Mouse (Mus musculus) CH12.LX (cell line): ENCODE measurements around the gene Lyl1. TPM values are rescaled to one million over a fixed set of nuclear protein-coding genes. Genes with fewer than 3 reads are reported as not detected.

Source experiments
- DNase-seq: peaks from one replicate; pipeline ENCODE4 v3.0.0-alpha.2; 2013; ENCODE audit errors: extremely low read depth
- H3K27ac ChIP-seq: 2 replicates; pipeline ENCODE4 v1.5.1; 2012; ENCODE audit warnings: low read depth, mild to moderate bottlenecking, control low read depth, moderate library complexity; ENCODE audit not compliant: insufficient read depth
- H3K27me3 ChIP-seq: replicated peaks from 2 replicates; pipeline ENCODE3; 2012; ENCODE audit warnings: inconsistent platforms
- H3K36me3 ChIP-seq, 2 experiments: replicated peaks in 1 of 2; 2 replicates each; pipeline versions ENCODE3 to v1.6.1; 2012; ENCODE audit warnings: inconsistent platforms in 1 of 2, low read length in 1 of 2, mild to moderate bottlenecking in 1 of 2, mixed read lengths in 1 of 2, moderate library complexity in 1 of 2; ENCODE audit not compliant: control insufficient read depth in 1 of 2, insufficient read depth in 1 of 2
- H3K4me1 ChIP-seq, 2 experiments: 2 replicates each; pipeline ENCODE4 v1.6.1; 2012; ENCODE audit warnings: inconsistent platforms in 1 of 2, moderate library complexity in 1 of 2; ENCODE audit not compliant: insufficient read depth in 2 of 2, control insufficient read depth in 1 of 2
- H3K4me2 ChIP-seq: 2 replicates; pipeline ENCODE4 v1.6.1; 2012; ENCODE audit warnings: low read depth, mild to moderate bottlenecking, control low read depth; ENCODE audit not compliant: poor library complexity, insufficient read depth, severe bottlenecking
- H3K4me3 ChIP-seq, 3 experiments: fragments of 150-350 bp in 1 of 3; sonication (generic) in 1 of 3; replicated peaks in 1 of 3; 2 replicates each; pipeline versions ENCODE3 to v1.5.1; 2011 to 2012; ENCODE audit warnings: low read depth in 2 of 3, low read length in 2 of 3, mild to moderate bottlenecking in 2 of 3, moderate library complexity in 2 of 3, control low read depth in 1 of 3, improper control_type of control experiment in 1 of 3, inconsistent platforms in 1 of 3, mixed read lengths in 1 of 3; ENCODE audit not compliant: poor library complexity in 1 of 3
- H3K79me2 ChIP-seq: replicated peaks from 2 replicates; pipeline ENCODE4 v1.6.1; 2012; ENCODE audit warnings: mild to moderate bottlenecking, moderate library complexity; ENCODE audit not compliant: control insufficient read depth, poor library complexity, insufficient read depth, severe bottlenecking; ENCODE audit errors: extremely low read depth
- H3K9ac ChIP-seq: 2 replicates; pipeline ENCODE4 v1.6.1; 2012; ENCODE audit warnings: low read depth, mild to moderate bottlenecking, control low read depth, moderate library complexity; ENCODE audit not compliant: insufficient read depth
- H3K9me3 ChIP-seq: replicated peaks from 2 replicates; pipeline ENCODE3; 2012; ENCODE audit warnings: low read length, inconsistent platforms, mixed read lengths
- BHLHE40 ChIP-seq: IDR thresholded peaks from 2 replicates; pipeline ENCODE4 v1.6.1; 2011; ENCODE audit warnings: mild to moderate bottlenecking, low read depth, low read length, improper control_type of control experiment
- E2F4 ChIP-seq: IDR thresholded peaks from 2 replicates; pipeline ENCODE4 v1.6.1; 2011; ENCODE audit warnings: low read depth, low read length, improper control_type of control experiment; ENCODE audit not compliant: insufficient replicate concordance
- ELF1 ChIP-seq: IDR thresholded peaks from 2 replicates; pipeline ENCODE4 v1.6.1; 2014; ENCODE audit warnings: low read depth, mild to moderate bottlenecking, inconsistent platforms, low read length, improper control_type of control experiment
- EP300 ChIP-seq: IDR thresholded peaks from 2 replicates; pipeline ENCODE4 v1.6.1; 2011; ENCODE audit warnings: low read length, improper control_type of control experiment
- ETS1 ChIP-seq: conservative IDR thresholded peaks from 2 replicates; pipeline ENCODE4 v1.6.1; 2012; ENCODE audit warnings: low read depth, mild to moderate bottlenecking, inconsistent platforms, low read length, improper control_type of control experiment, moderate library complexity
- HCFC1 ChIP-seq: IDR thresholded peaks from 2 replicates; pipeline ENCODE4 v1.6.1; 2012; ENCODE audit warnings: low read depth, mild to moderate bottlenecking, inconsistent platforms, low read length, improper control_type of control experiment
- IRF4 ChIP-seq: IDR thresholded peaks from 2 replicates; pipeline ENCODE4 v1.6.1; 2014; ENCODE audit warnings: low read depth, mild to moderate bottlenecking, inconsistent platforms, low read length, improper control_type of control experiment
- JUN ChIP-seq: IDR thresholded peaks from 2 replicates; pipeline ENCODE4 v1.6.1; 2011; ENCODE audit warnings: low read depth, mild to moderate bottlenecking, low read length, improper control_type of control experiment, moderate library complexity; ENCODE audit not compliant: insufficient read depth
- JUND ChIP-seq: conservative IDR thresholded peaks from 2 replicates; pipeline ENCODE4 v1.6.1; 2011; ENCODE audit warnings: low read depth, low read length, improper control_type of control experiment
- KAT2A ChIP-seq: IDR thresholded peaks from 2 replicates; pipeline ENCODE4 v1.6.1; 2012; ENCODE audit warnings: low read length, improper control_type of control experiment, inconsistent platforms; ENCODE audit not compliant: insufficient replicate concordance
- MAFK ChIP-seq: IDR thresholded peaks from 2 replicates; pipeline ENCODE4 v1.6.1; 2011; ENCODE audit warnings: low read length, improper control_type of control experiment; ENCODE audit not compliant: insufficient replicate concordance
- MAX ChIP-seq: IDR thresholded peaks from 2 replicates; pipeline ENCODE4 v1.6.1; 2011; ENCODE audit warnings: low read length, improper control_type of control experiment
- MEF2A ChIP-seq: IDR thresholded peaks from 2 replicates; pipeline ENCODE4 v1.6.1; 2014; ENCODE audit warnings: low read depth, mild to moderate bottlenecking, inconsistent platforms, low read length, improper control_type of control experiment, borderline replicate concordance
- MXI1 ChIP-seq: IDR thresholded peaks from 2 replicates; pipeline ENCODE4 v1.6.1; 2011; ENCODE audit warnings: mild to moderate bottlenecking, low read depth, low read length, improper control_type of control experiment
- MYC ChIP-seq: IDR thresholded peaks from 2 replicates; pipeline ENCODE4 v1.6.1; 2011; ENCODE audit warnings: low read depth, mild to moderate bottlenecking, improper control_type of control experiment, low read length
- NELFE ChIP-seq: IDR thresholded peaks from 2 replicates; pipeline ENCODE4 v1.6.1; 2011; ENCODE audit warnings: low read depth, low read length, improper control_type of control experiment
- PAX5 ChIP-seq: IDR thresholded peaks from 2 replicates; pipeline ENCODE4 v1.6.1; 2012; ENCODE audit warnings: low read length, inconsistent platforms, mixed read lengths
- POLR2A ChIP-seq: IDR thresholded peaks from 2 replicates; pipeline ENCODE4 v1.6.1; 2011; ENCODE audit warnings: low read depth, mild to moderate bottlenecking, improper control_type of control experiment, low read length
- POLR2AphosphoS2 ChIP-seq: IDR thresholded peaks from 2 replicates; pipeline ENCODE4 v1.6.1; 2011; ENCODE audit warnings: low read depth, low read length, improper control_type of control experiment
- RAD21 ChIP-seq: IDR thresholded peaks from 2 replicates; pipeline ENCODE4 v1.6.1; 2011; ENCODE audit warnings: low read depth, mild to moderate bottlenecking, low read length, improper control_type of control experiment, moderate library complexity
- RCOR1 ChIP-seq: conservative IDR thresholded peaks from 2 replicates; pipeline ENCODE4 v1.6.1; 2012; ENCODE audit warnings: low read depth, mild to moderate bottlenecking, inconsistent platforms, low read length, improper control_type of control experiment
- SIN3A ChIP-seq: IDR thresholded peaks from 2 replicates; pipeline ENCODE4 v1.6.1; 2012; ENCODE audit warnings: low read length, improper control_type of control experiment, inconsistent platforms
- SMC3 ChIP-seq: IDR thresholded peaks from 2 replicates; pipeline ENCODE4 v1.6.1; 2011; ENCODE audit warnings: low read depth, low read length, improper control_type of control experiment
- TBP ChIP-seq: conservative IDR thresholded peaks from 2 replicates; pipeline ENCODE4 v1.6.1; 2011; ENCODE audit warnings: low read depth, low read length, improper control_type of control experiment
- TCF12 ChIP-seq: IDR thresholded peaks from 2 replicates; pipeline ENCODE4 v1.6.1; 2014; ENCODE audit warnings: low read depth, mild to moderate bottlenecking, inconsistent platforms, low read length, improper control_type of control experiment
- UBTF ChIP-seq: IDR thresholded peaks from 2 replicates; pipeline ENCODE4 v1.6.1; 2012; ENCODE audit warnings: low read depth, mild to moderate bottlenecking, inconsistent platforms, low read length, improper control_type of control experiment, moderate library complexity
- ZMIZ1 ChIP-seq: IDR thresholded peaks from 2 replicates; pipeline ENCODE4 v1.6.1; 2012; ENCODE audit warnings: low read depth, mild to moderate bottlenecking, inconsistent platforms, low read length, improper control_type of control experiment
- dilution Hi-C: fragments of 300-500 bp; cut with MboI; formaldehyde crosslinking; loops from 2 replicates; pipeline ENCODE4 v1.14.3; 2020; ENCODE audit warnings: low sequenced_read_pairs; ENCODE audit not compliant: extremely low pct_unique_long_range_greater_than_20kb, extremely low pct_ligation_motif_present
- in situ Hi-C: fragments of 300-500 bp; cut with MboI; formaldehyde crosslinking; loops from 3 replicates; pipeline ENCODE4 v1.14.3; 2019; ENCODE audit warnings: low sequenced_read_pairs, low pct_ligation_motif_present, low pct_unique_long_range_greater_than_20kb, mixed read lengths
- polyA plus RNA-seq: library from polyadenylated mRNA; unstranded; fragments of >175 nt; gene quantifications from 2 replicates; pipeline ENCODE4 v1.2.1, GENCODE M21; 2012; ENCODE audit warnings: low read depth; ENCODE audit not compliant: insufficient read length
- total RNA-seq, 2 experiments: library from RNA; depleted of rRNA; stranded (reverse); fragments of 300-350 nt in 1 of 2; fragments of >200 nt in 1 of 2; gene quantifications; 2 replicates each; pipeline ENCODE4 v1.2.3; 2012 to 2014

Gene Lyl1
- total and polyA plus RNA-seq, 3 experiments = 20.6 to 53.2 (median 38.5) TPM

GRCm38 (mm10) chr8:84662581-84663065 lies 38.6 kb upstream of the Lyl1 start, which contains the start of gene Ier2:
Gene Ier2 (minus strand): TSS chr8:84662852.
- Histone ChIP-seq H3K4me3 (peak within 1 kb of the TSS; percentile 68 to 97 (median 80)), H3K4me2 (peak within 1 kb of the TSS; percentile 82), H3K36me3 (peaks cover 0 to 7% of the 10 kb centered on the region in 2 experiments), H3K9me3 (no peaks in the 10 kb centered on the region), H3K27ac (peak within 1 kb of the TSS; percentile 97), H3K4me1 (peaks cover 7 to 37% of the 10 kb centered on the region in 2 experiments), H3K27me3 (no peaks in the 10 kb centered on the region), H3K9ac (peak within 1 kb of the TSS; percentile 95), H3K79me2 (peaks cover 23% of the 10 kb centered on the region)
- DNase-seq = peak; percentile 93
- TF ChIP-seq TBP (peak; percentile 98), MXI1 (no peak), BHLHE40 (peak; percentile 29; the same call in 1 of the 2 replicates), MYC (peak; percentile 54; the same call in 1 of the 2 replicates), ELF1 (peak; percentile 60), MAX (no peak), NELFE (peak; percentile 100), IRF4 (peak; percentile 41; the same call in 1 of the 2 replicates), POLR2A (peak; percentile 100), SMC3 (no peak), POLR2AphosphoS2 (peak; percentile 99), SIN3A (no peak; the same call in none of the 2 replicates), UBTF (no peak; the same call in 1 of the 2 replicates), JUND (peak; percentile 62; the same call in 1 of the 2 replicates), ZMIZ1 (peak; percentile 99), E2F4 (no peak; the same call in 1 of the 2 replicates), RCOR1 (0 out of 2 replicates have a peak, but pooled peaks have one; percentile 35), EP300 (peak; percentile 64), RAD21 (no peak), MEF2A (peak; percentile 67), KAT2A (0 out of 2 replicates have a peak, but pooled peaks have one; percentile 47), ETS1 (peak; percentile 67), HCFC1 (peak; percentile 54), TCF12 (peak; percentile 78), JUN (peak; percentile 42; the same call in 1 of the 2 replicates), PAX5 (no peak), MAFK (no peak)
- dilution Hi-C loops (no loop called here), in situ Hi-C loops (no loop called here)
